Mouse (Mus musculus): ENCODE data around the gene Blm.

Blm gene

GRCm38 (mm10) chr7:80439789-80440488, 95.0 kb downstream of the Blm start:
- DNase-seq (ENCODE audit: low spot score in 2 of 2), result no peak

- no peak for DNase-seq (ENCODE audit: low spot score in 2 of 2)
Measured at GRCm38 (mm10) chr7:80439032-80439760, 95.7 kb downstream of the Blm start.

- DNase-seq (ENCODE audit: low spot score in 2 of 2), result no peak
Measured at GRCm38 (mm10) chr7:80436571-80436970, 98.3 kb downstream of the Blm start.

- DNase-seq (ENCODE audit: low spot score in 2 of 2), result no peak
Measured at GRCm38 (mm10) chr7:80435594-80435993, 99.3 kb downstream of the Blm start.

GRCm38 (mm10) chr7:80429661-80430060, 105.3 kb downstream of the Blm start:
- no peak for DNase-seq (ENCODE audit: low spot score in 2 of 2)

- DNase-seq (ENCODE audit: low spot score in 2 of 2), result no peak
Measured at GRCm38 (mm10) chr7:80427730-80428129, 107.2 kb downstream of the Blm start.

- DNase-seq (ENCODE audit: low spot score in 2 of 2), result no peak
Measured at GRCm38 (mm10) chr7:80426363-80426762, 108.6 kb downstream of the Blm start.

GRCm38 (mm10) chr7:80424722-80425121, 110.2 kb downstream of the Blm start:
- no peak for DNase-seq (ENCODE audit: low spot score in 2 of 2)

- DNase-seq (ENCODE audit: low spot score in 2 of 2), result no peak
Measured at GRCm38 (mm10) chr7:80422759-80423480, 112.0 kb downstream of the Blm start.

GRCm38 (mm10) chr7:80421576-80421975, 113.3 kb downstream of the Blm start:
- DNase-seq (ENCODE audit: low spot score in 2 of 2), result no peak

- no peak for DNase-seq (ENCODE audit: low spot score in 2 of 2)
Measured at GRCm38 (mm10) chr7:80420586-80420985, 114.3 kb downstream of the Blm start.

- no peak for DNase-seq (ENCODE audit: low spot score in 2 of 2)
Measured at GRCm38 (mm10) chr7:80419278-80419677, 115.6 kb downstream of the Blm start.

GRCm38 (mm10) chr7:80418036-80418435, 116.9 kb downstream of the Blm start:
- no peak for DNase-seq (ENCODE audit: low spot score in 2 of 2)

- DNase-seq (ENCODE audit: low spot score in 2 of 2), result no peak
Measured at GRCm38 (mm10) chr7:80417601-80418000, 117.3 kb downstream of the Blm start.

GRCm38 (mm10) chr7:80416969-80417368, 118.0 kb downstream of the Blm start:
- no peak for DNase-seq (ENCODE audit: low spot score in 2 of 2)

GRCm38 (mm10) chr7:80414303-80414855, 120.5 kb downstream of the Blm start:
- no peak for DNase-seq (ENCODE audit: low spot score in 2 of 2)

GRCm38 (mm10) chr7:80413512-80414302, 121.2 kb downstream of the Blm start:
- DNase-seq (ENCODE audit: low spot score in 2 of 2), result no peak

GRCm38 (mm10) chr7:80412781-80413180, 122.1 kb downstream of the Blm start:
- DNase-seq (ENCODE audit: low spot score in 2 of 2), result no peak

- DNase-seq (ENCODE audit: low spot score in 2 of 2), result no peak
Measured at GRCm38 (mm10) chr7:80412279-80412678, 122.6 kb downstream of the Blm start.

- DNase-seq (ENCODE audit: low spot score in 2 of 2), result no peak
Measured at GRCm38 (mm10) chr7:80410380-80410779, 124.5 kb downstream of the Blm start.

GRCm38 (mm10) chr7:80407712-80408111, 127.2 kb downstream of the Blm start:
- no peak for DNase-seq (ENCODE audit: low spot score in 2 of 2)

GRCm38 (mm10) chr7:80406186-80406585, 128.7 kb downstream of the Blm start:
- DNase-seq (ENCODE audit: low spot score in 2 of 2), result no peak
